Mouse (Mus musculus): Measurements from ENCODE around the gene Cyp2d22.
"Not testable (repeated sequence)": the region's sequence is repeated elsewhere in the genome, so short reads cannot be mapped to it uniquely, and the experiment has no call there.

Cyp2d22 gene

DNA sequence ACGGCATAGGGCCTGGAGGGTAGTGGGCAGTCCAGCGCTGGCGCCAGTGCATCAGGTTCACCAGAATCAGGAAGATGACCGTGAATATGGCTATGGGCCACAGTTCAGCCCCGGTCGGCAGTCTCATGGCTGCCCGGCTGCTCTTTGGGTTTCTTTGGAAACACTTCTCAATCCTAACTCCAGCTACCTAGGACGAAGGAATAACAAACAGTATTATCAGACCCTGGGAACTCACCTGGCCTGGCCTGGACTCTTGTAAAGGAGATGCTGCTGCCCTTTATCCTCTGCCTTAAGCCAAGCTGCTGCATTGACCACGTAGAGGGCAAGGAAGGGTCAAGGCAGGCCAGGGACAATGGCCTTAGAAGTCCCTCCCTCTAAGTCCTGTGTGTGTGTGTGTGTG lies 4.2 kb downstream of the Cyp2d22 start:
- DNase-seq = no peak

GRCm38 (mm10) chr15:82374437-82374836 lies 5.6 kb downstream of the Cyp2d22 start:
- no peak for DNase-seq

- no peak for DNase-seq
Observed at GRCm38 (mm10) chr15:82372991-82373390, 7.1 kb downstream of the Cyp2d22 start.

DNA sequence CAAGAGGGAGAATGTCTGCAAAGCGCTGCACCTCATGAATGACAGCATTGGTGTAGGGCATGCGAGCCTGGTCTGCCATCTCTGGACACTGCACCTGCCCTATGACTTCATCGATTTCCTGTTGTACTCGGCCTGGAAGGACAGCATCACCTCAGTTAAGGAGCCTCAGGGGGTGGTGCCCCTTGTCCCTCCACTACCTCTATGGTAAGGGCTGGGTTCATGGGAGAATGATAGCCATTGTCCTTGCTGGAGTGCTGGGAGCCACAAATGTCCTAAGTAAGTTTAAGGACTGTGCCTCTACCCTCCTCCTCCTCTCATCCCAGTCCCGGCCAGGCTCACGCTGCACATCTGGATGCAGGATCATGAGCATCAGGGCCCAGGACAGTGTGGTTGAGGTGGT lies 7.6 kb downstream of the Cyp2d22 start:
- DNase-seq = no peak

GRCm38 (mm10) chr15:82368851-82369250 lies 11.2 kb downstream of the Cyp2d22 start:
- DNase-seq = no peak

DNA sequence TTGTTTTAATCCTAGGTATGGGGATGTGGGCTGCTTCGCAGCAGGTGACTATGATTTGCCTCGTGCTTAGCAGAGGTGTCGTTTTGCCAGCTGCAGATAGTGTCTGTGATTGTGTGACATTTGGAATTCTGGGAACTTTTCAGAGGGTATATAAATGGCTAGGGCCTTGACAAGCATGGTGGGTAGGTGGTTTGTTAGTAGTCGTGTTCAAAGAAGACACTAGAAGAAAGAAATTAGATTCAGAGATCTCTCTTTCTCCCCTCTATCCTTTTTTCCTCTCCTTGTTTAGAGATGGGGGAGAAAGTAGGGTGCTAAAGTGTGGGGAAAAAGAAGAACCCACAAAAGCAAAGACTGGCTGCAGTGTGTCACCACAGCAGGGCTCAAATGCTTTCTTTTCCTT lies 11.9 kb downstream of the Cyp2d22 start:
- DNase-seq = no peak

DNA sequence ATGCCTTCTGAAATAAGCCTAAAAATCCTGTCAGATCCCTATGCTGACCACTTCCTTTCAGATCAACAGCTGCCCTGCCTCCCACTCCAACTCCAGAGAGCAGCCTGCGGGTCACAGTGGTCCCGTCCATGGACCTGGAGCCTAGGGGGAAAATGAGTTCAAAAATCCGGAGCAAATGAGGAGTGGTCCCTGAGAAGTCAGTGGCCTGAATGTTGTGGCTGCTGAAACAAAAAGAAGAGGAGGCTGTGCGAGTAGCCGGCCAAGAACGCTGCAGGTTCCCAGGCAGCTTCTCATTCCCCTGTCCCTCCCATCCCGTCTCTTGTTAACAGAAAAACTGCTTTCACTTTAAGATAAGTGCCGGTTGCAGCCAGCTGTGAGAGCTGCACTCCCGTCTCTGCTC lies 15.5 kb downstream of the Cyp2d22 start:
- DNase-seq = peak in 1 of 2 experiments; percentile 1

DNA sequence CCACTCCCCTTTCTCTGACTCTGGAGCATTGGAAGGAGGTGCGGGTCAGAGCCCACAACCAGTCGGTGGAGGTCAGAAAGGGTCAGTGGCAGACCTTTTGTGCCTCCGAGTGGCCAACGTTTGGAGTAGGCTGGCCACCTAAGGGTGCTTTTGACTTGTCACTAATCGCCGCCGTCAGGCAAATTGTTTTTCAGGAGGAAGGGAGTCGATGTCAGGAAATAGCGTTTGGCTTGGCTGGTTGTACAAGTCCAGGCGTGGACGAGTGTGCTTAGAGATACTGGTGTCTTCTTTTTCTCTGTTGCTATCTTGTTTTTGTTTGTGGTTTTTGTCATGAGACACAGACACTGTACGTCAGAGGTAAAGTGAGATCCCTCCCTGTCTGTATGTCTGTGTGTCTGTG lies 16.3 kb downstream of the Cyp2d22 start:
- DNase-seq = not testable (repeated sequence)

- peak in 1 of 2 experiments; percentile 1 for DNase-seq
Observed at GRCm38 (mm10) chr15:82362234-82362633, 17.8 kb downstream of the Cyp2d22 start.

- DNase-seq = peak in 1 of 2 experiments; percentile 18
Observed at GRCm38 (mm10) chr15:82361459-82362018, 18.5 kb downstream of the Cyp2d22 start.

DNA sequence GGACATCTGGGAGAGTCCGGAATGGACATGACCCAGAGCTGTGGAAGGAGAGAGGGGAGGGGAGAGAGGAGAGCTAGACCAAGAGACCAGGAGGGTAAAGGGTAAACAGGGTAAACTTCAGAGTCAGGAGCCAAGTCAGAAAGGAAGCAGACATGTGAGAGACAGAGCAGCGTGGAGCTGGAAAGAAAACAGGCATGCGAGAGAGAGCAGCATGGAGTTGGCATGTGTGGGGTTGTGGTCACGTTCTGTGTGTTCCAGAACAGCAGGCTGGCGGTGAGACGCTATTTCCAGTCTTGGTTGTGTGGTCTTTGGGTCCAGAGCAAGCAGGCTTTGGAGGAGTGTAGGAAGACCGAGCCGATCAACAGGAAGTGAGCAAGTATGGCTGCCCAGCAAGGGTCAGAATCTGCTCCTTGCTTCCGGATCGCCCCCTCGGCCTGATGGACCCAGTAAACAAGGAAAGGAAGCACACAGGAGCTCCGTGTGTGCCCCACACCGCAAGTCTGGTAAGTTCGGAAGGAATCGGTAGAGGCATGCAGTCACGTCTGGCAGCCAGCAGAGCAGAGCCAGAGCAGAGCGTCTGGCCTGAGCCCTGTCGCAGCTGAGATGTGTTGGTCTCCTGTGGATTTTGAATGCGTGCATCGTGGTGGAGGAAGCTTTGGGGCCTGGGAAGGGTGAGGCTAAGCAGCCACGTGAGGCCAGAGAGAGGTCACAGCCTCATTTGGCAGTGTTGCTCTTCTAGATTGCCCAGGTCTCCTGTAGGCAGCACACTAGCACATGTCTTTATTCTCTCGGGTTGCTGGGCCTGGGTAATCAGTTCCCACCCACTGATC lies 21.4 kb downstream of the Cyp2d22 start:
- DNase-seq = no peak

DNA sequence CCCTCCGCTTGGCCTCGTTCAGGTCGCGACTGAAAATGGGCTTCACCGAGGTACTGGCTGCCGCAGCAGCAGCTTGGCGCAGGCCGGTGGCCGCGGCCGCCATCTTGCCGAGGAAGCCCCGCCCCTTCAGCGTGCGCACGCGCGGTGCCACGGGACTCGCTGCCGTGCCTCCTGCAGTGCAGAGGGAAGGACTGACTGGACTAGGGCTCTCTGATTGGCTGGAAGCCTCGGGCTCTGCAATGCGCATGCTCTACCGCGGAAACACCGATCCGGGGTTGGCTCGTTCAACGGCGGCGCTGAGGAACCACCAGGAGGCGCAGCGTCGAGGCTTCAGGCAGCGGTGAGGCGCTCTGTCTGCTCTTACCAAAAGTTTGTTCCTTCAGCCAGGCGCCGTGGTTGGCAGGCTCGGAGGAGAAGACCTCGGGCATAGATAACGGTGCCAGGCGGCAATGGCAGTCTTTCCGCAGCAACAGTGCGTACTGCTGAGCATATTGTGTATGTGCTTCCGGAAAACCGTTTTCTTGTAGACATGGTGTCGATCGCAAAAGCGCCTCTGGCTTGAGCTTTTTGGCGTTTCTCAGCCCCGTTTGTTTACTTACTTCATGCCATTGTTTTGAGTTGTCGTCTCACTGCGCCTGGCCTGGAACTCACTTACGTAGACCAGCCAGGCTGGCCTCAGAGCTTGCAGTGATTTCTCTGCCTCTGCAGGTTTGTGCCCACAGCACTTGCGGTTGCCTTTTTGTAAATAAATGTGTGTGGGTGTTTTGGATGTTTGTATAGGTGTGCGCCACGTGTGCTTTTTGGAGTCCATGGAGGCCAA lies 25.7 kb downstream of the Cyp2d22 start, which contains the start of gene Ndufa6:
Gene Ndufa6 (minus strand): TSS at position 197 of the 820 bp plus-strand sequence.
- DNase-seq = peak; percentile 95 to 97

- no peak for DNase-seq
Observed at GRCm38 (mm10) chr15:82353745-82354113, 26.3 kb downstream of the Cyp2d22 start.

GRCm38 (mm10) chr15:82353078-82353744 lies 26.8 kb downstream of the Cyp2d22 start:
- peak in 1 of 2 experiments; percentile 16 for DNase-seq

GRCm38 (mm10) chr15:82351480-82351879 lies 28.6 kb downstream of the Cyp2d22 start:
- DNase-seq = no peak

DNA sequence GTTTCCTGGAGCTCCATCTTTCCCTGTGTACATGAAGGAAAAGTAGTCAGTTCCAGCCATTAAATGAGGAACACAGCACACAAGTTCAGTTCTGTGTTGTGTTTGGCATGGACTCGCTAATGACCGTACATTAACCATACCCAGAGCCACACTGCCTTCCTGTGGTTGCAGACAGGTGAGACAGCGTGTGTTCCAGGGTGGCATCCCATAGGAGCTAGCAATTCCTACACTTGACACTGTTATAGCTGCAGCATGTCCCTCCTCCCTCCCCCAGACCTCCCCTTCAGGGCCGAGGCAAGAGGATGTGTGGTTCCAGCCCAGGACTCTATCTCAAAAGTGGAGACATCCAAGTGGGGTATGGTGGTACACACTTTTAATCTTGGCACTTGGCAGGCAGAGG lies 29.7 kb downstream of the Cyp2d22 start:
- no peak for DNase-seq

DNA sequence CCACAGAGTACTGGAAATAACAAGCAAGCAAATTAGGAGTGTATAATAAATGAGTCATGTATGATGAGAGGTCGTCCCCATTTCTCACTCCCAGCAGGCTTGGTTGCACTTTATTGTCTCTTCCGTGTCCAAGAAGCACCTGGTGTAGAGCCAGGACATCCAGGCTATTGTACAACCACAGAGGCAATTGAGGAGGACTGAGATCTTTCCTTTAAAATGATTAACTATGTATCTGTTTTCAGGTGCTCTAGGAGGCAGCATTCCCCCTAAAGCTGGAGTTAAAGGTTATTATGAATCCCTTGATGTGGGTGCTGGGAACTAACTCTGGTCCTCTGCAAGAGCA lies 31.1 kb downstream of the Cyp2d22 start:
- no peak for DNase-seq

DNA sequence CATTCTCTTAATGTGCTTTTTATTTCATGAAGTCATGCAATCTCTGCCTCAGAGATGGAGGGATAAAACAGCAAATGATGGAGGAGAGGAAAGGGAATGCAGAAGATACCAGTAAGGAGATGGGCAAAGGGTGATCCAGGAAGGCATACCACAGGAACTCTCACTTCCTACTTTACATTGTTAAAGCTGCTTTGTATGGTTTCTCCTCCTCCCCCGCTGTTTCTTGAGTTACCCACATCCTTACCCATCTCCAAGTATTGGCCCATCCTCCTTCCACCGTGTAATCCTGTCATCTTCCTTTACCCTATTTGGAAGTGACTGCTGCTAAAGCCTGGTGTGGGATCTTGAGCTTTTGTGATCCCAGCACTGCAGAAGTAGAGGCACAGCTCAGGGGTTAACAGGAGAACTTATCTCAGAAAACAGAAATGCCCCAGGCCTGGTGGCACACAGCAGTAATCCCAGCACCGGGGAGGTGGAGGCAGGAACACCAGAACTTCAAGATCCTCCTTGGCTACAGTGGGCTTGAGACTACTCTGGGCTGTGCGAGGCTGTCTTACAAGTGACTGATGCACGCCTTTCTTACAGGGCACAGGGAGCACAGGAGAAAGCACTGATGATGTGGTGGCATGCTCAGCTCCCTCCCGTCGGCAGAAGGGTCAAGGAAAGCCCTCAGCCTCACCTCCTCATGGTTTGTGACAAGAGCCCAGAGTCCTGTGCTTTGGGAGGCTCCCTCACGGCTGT lies 31.6 kb downstream of the Cyp2d22 start:
- no peak for DNase-seq

GRCm38 (mm10) chr15:82347852-82348251 lies 32.2 kb downstream of the Cyp2d22 start:
- DNase-seq = no peak

DNA sequence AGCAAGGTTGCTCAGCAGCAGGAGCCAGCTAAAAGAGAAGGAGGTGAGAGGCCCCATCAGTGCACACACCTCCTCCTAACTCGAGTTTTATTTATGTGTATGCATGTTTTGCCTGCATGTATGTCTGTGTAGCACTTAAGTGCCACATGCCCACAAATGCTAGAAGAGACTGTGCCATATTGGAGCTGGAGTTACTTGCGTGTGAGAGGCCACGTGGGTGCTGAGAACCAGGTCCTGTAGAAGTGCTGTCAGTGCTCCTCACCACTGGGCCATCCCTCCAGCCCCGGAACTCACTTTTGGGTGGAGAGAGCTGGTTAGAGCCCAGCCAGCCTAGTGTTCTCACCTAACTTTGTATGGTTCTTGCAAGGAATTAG lies 32.8 kb downstream of the Cyp2d22 start:
- no peak for DNase-seq

DNA sequence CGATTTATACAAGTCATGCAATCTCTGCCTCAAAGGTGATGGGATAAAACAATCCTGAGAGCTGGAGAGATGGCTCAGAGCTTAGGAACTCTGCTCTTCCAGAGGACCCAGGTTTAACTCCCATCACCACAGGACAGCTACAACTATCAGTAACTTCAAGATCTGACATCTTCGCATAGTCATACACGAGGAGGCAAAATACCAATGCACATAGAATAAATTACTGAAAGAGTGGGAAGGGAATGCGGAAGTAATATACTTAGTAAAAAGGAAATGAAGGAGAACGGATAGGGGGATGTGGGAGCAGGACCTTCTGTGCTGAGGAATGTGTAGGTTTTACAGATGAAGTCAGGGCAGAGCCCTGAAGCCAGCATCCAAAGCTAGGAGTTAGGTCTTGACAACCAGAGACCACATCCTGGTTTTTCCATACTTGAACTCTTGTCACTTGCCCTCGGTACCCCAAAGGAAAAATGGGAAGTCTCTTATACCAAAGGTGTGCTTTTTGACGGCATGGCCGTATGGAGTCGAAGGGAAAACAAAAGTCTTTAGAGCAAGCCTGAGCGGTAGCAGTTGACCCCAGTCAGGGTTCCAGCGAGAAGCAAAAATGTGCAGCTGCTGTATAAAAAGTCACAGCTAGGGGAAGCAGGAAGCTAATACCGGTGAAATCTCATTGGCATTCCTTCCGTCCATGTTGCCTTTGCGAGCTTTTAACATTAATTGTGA lies 33.3 kb downstream of the Cyp2d22 start:
- no peak for DNase-seq
